Mouse (Mus musculus): Measurements from ENCODE around the gene Ube2v1. TPM values are rescaled to one million over a fixed set of nuclear protein-coding genes. Genes with fewer than 3 reads are reported as not detected.

The Ube2v1 gene
- total and polyA plus RNA-seq, 3 experiments = 164 to 343 TPM; not detected in 1

- H3K4me1 ChIP-seq (ENCODE audit: control insufficient read depth in 1 of 2, insufficient read depth in 2 of 2, low read length in 2 of 2) = no peaks in the 10 kb centered on the region
- H3K79me2 ChIP-seq (ENCODE audit: control insufficient read depth, insufficient read depth, low read length, poor library complexity) = no peaks in the 10 kb centered on the region
- H3K27ac ChIP-seq (ENCODE audit: control insufficient read depth, low read depth, low read length) = no peak overlapping the region
- no peak overlapping the region for H3K4me3 ChIP-seq (ENCODE audit: control insufficient read depth in 1 of 2, insufficient read depth in 1 of 2, low read depth in 2 of 2, low read length in 2 of 2)
- no peaks in the 10 kb centered on the region for H3K36me3 ChIP-seq (ENCODE audit: control insufficient read depth in 1 of 2, insufficient read depth in 2 of 2, low read length in 2 of 2)
- TF ChIP-seq NRF1 (IDR thresholded peaks at IDR 0.05; ENCODE audit: insufficient read depth, low read depth, low read length, poor library complexity, severe bottlenecking) (no peak), MAZ (IDR thresholded peaks at IDR 0.05; ENCODE audit: low read depth, low read length) (no peak), E2F4 (IDR thresholded peaks at IDR 0.05; ENCODE audit: borderline replicate concordance, low read depth, low read length) (no peak), RAD21 (IDR thresholded peaks at IDR 0.05; ENCODE audit: low read depth, low read length) (no peak), MAX (IDR thresholded peaks at IDR 0.05; ENCODE audit: low read length) (no peak), CTCF (IDR thresholded peaks at IDR 0.05 in 2 of 3, conservative IDR thresholded peaks at IDR 0.05 in 1 of 3; ENCODE audit: control insufficient read depth in 1 of 3, insufficient read depth in 1 of 3, low read depth in 2 of 3, low read length in 3 of 3, poor library complexity in 1 of 3, severe bottlenecking in 1 of 3) (no peak), CHD1 (IDR thresholded peaks at IDR 0.05; ENCODE audit: low read depth, low read length) (no peak), MEF2A (IDR thresholded peaks at IDR 0.05; ENCODE audit: extremely low read depth, insufficient replicate concordance, low read depth, low read length, poor library complexity, severe bottlenecking) (no peak), POLR2AphosphoS5 (IDR thresholded peaks at IDR 0.05; ENCODE audit: borderline replicate concordance, low read depth, low read length) (no peak), ELF1 (IDR thresholded peaks at IDR 0.05; ENCODE audit: low read depth, low read length) (no peak), MYC (IDR thresholded peaks at IDR 0.05; ENCODE audit: low read depth, low read length) (no peak)
- H3K9me3 ChIP-seq (replicated peaks; ENCODE audit: insufficient read depth, low read length) = no peaks in the 10 kb centered on the region
- no peak overlapping the region for H3K9ac ChIP-seq (ENCODE audit: control insufficient read depth, low read depth, low read length, poor library complexity, severe bottlenecking)
- no peaks in the 10 kb centered on the region for H3K27me3 ChIP-seq (ENCODE audit: control insufficient read depth in 1 of 2, insufficient read depth in 2 of 2, low read length in 2 of 2)
- DNase-seq (ENCODE audit: low read depth, low spot score) = no peak
These were observed 31.4 kb downstream of the Ube2v1 start for GRCm38 (mm10) chr2:167600481-167600995.

GRCm38 (mm10) chr2:167599917-167600316, 32.0 kb downstream of the Ube2v1 start:
- Histone ChIP-seq H3K36me3 (ENCODE audit: control insufficient read depth in 1 of 2, insufficient read depth in 2 of 2, low read length in 2 of 2) (no peaks in the 10 kb centered on the region), H3K27me3 (ENCODE audit: control insufficient read depth in 1 of 2, insufficient read depth in 2 of 2, low read length in 2 of 2) (no peaks in the 10 kb centered on the region), H3K4me1 (ENCODE audit: control insufficient read depth in 1 of 2, insufficient read depth in 2 of 2, low read length in 2 of 2) (no peaks in the 10 kb centered on the region), H3K9me3 (replicated peaks; ENCODE audit: insufficient read depth, low read length) (no peaks in the 10 kb centered on the region), H3K4me3 (ENCODE audit: control insufficient read depth in 1 of 2, insufficient read depth in 1 of 2, low read depth in 2 of 2, low read length in 2 of 2) (no peak overlapping the region), H3K9ac (ENCODE audit: control insufficient read depth, low read depth, low read length, poor library complexity, severe bottlenecking) (no peak overlapping the region), H3K79me2 (ENCODE audit: control insufficient read depth, insufficient read depth, low read length, poor library complexity) (no peaks in the 10 kb centered on the region), H3K27ac (ENCODE audit: control insufficient read depth, low read depth, low read length) (no peak overlapping the region)
- DNase-seq (ENCODE audit: low read depth, low spot score) = no peak
- TF ChIP-seq CHD1 (IDR thresholded peaks at IDR 0.05; ENCODE audit: low read depth, low read length) = no peak
- TF ChIP-seq TCF12 (IDR thresholded peaks at IDR 0.05; ENCODE audit: low read depth, low read length) = no peak
- no peak for TF ChIP-seq ETS1 (IDR thresholded peaks at IDR 0.05; ENCODE audit: low read depth, low read length)
- TF ChIP-seq GABPA (IDR thresholded peaks at IDR 0.05; ENCODE audit: low read depth, low read length) = no peak

- H3K9me3 ChIP-seq (replicated peaks; ENCODE audit: insufficient read depth, low read length) = no peaks in the 10 kb centered on the region
- H3K79me2 ChIP-seq (ENCODE audit: control insufficient read depth, insufficient read depth, low read length, poor library complexity) = no peaks in the 10 kb centered on the region
- no peak overlapping the region for H3K27ac ChIP-seq (ENCODE audit: control insufficient read depth, low read depth, low read length)
- DNase-seq (ENCODE audit: low read depth, low spot score) = no peak
- no peak overlapping the region for H3K4me3 ChIP-seq (ENCODE audit: control insufficient read depth in 1 of 2, insufficient read depth in 1 of 2, low read depth in 2 of 2, low read length in 2 of 2)
- H3K27me3 ChIP-seq (ENCODE audit: control insufficient read depth in 1 of 2, insufficient read depth in 2 of 2, low read length in 2 of 2) = no peaks in the 10 kb centered on the region; a peak in 1 of 4 replicates
- H3K9ac ChIP-seq (ENCODE audit: control insufficient read depth, low read depth, low read length, poor library complexity, severe bottlenecking) = no peak overlapping the region
- no peaks in the 10 kb centered on the region for H3K36me3 ChIP-seq (ENCODE audit: control insufficient read depth in 1 of 2, insufficient read depth in 2 of 2, low read length in 2 of 2)
- H3K4me1 ChIP-seq (ENCODE audit: control insufficient read depth in 1 of 2, insufficient read depth in 2 of 2, low read length in 2 of 2) = no peaks in the 10 kb centered on the region
- TF ChIP-seq USF1 (IDR thresholded peaks at IDR 0.05; ENCODE audit: low read depth, low read length) (no peak), POLR2A (IDR thresholded peaks at IDR 0.05; ENCODE audit: control insufficient read depth in 1 of 2, insufficient read depth in 1 of 2, low read depth in 1 of 2, low read length in 2 of 2, poor library complexity in 1 of 2) (no peak), ZMIZ1 (IDR thresholded peaks at IDR 0.05; ENCODE audit: low read depth, low read length) (no peak), NELFE (IDR thresholded peaks at IDR 0.05; ENCODE audit: low read depth, low read length) (no peak), CTCF (IDR thresholded peaks at IDR 0.05 in 2 of 3, conservative IDR thresholded peaks at IDR 0.05 in 1 of 3; ENCODE audit: control insufficient read depth in 1 of 3, insufficient read depth in 1 of 3, low read depth in 2 of 3, low read length in 3 of 3, poor library complexity in 1 of 3, severe bottlenecking in 1 of 3) (no peak), ZKSCAN1 (IDR thresholded peaks at IDR 0.05; ENCODE audit: low read depth, low read length) (no peak), MEF2A (IDR thresholded peaks at IDR 0.05; ENCODE audit: extremely low read depth, insufficient replicate concordance, low read depth, low read length, poor library complexity, severe bottlenecking) (no peak), EP300 (IDR thresholded peaks at IDR 0.05; ENCODE audit: low read depth in 1 of 2, low read length in 2 of 2) (no peak), NRF1 (IDR thresholded peaks at IDR 0.05; ENCODE audit: insufficient read depth, low read depth, low read length, poor library complexity, severe bottlenecking) (no peak), SMC3 (IDR thresholded peaks at IDR 0.05; ENCODE audit: low read depth, low read length) (no peak), ZC3H11A (IDR thresholded peaks at IDR 0.05; ENCODE audit: low read depth, low read length) (no peak), E2F4 (IDR thresholded peaks at IDR 0.05; ENCODE audit: borderline replicate concordance, low read depth, low read length) (no peak), POLR2AphosphoS2 (IDR thresholded peaks at IDR 0.05; ENCODE audit: low read length) (no peak)
These were observed 32.7 kb downstream of the Ube2v1 start for GRCm38 (mm10) chr2:167599195-167599594.
